Mouse (Mus musculus) spleen, adult 18-20 months (tissue): ENCODE measurements at regions not wholly inside any gene's neighbourhood (a gene's known extent, or its start where the extent isn't known, plus 50 kb on each side); places are given as distances from the start of the nearest gene placed in this dataset.
A peak's percentile ranks its signal among the peaks of the same experiment; 100 is the strongest.

Experiments
- DNase-seq, 2 experiments: peaks; one replicate each; pipeline ENCODE4 v3.0.0; 2022; ENCODE audit warnings: mixed read lengths in 2 of 2

- DNase-seq: no peak
Measured at GRCm38 (mm10) chr15:62144776-62145564, 1222.2 kb upstream of the A1bg start.

GRCm38 (mm10) chr15:62139859-62140258, 1217.0 kb upstream of the A1bg start:
- DNase-seq: no peak

GRCm38 (mm10) chr15:62139192-62139591, 1216.4 kb upstream of the A1bg start:
- no peak for DNase-seq

- no peak for DNase-seq
Measured at GRCm38 (mm10) chr15:62138701-62139100, 1215.9 kb upstream of the A1bg start.

- DNase-seq: no peak
Measured at GRCm38 (mm10) chr15:62136932-62137594, 1214.3 kb upstream of the A1bg start.

GRCm38 (mm10) chr15:62134835-62135234, 1212.0 kb upstream of the A1bg start:
- no peak for DNase-seq

- DNase-seq: no peak
Measured at GRCm38 (mm10) chr15:62134308-62134707, 1211.5 kb upstream of the A1bg start.

- no peak for DNase-seq
Measured at GRCm38 (mm10) chr15:62132895-62133294, 1210.1 kb upstream of the A1bg start.

GRCm38 (mm10) chr15:62131686-62132085, 1208.9 kb upstream of the A1bg start:
- no peak for DNase-seq

- no peak for DNase-seq
Measured at GRCm38 (mm10) chr15:62130530-62130929, 1207.7 kb upstream of the A1bg start.

GRCm38 (mm10) chr15:62128546-62129212, 1205.9 kb upstream of the A1bg start:
- no peak for DNase-seq

- no peak for DNase-seq
Measured at GRCm38 (mm10) chr15:62127602-62128158, 1204.9 kb upstream of the A1bg start.

GRCm38 (mm10) chr15:62125718-62126117, 1202.9 kb upstream of the A1bg start:
- no peak for DNase-seq

GRCm38 (mm10) chr15:62123756-62124155, 1200.9 kb upstream of the A1bg start:
- DNase-seq: no peak

GRCm38 (mm10) chr15:62122265-62123023, 1199.6 kb upstream of the A1bg start:
- DNase-seq: no peak

GRCm38 (mm10) chr15:62121696-62122095, 1198.9 kb upstream of the A1bg start:
- DNase-seq: no peak

GRCm38 (mm10) chr15:62120735-62121134, 1197.9 kb upstream of the A1bg start:
- DNase-seq: no peak

- DNase-seq: no peak
Measured at GRCm38 (mm10) chr15:62118997-62119396, 1196.2 kb upstream of the A1bg start.

GRCm38 (mm10) chr15:62116184-62116583, 1193.4 kb upstream of the A1bg start:
- DNase-seq: no peak

- DNase-seq: no peak
Measured at GRCm38 (mm10) chr15:62114815-62115214, 1192.0 kb upstream of the A1bg start.

GRCm38 (mm10) chr15:62112151-62112550, 1189.3 kb upstream of the A1bg start:
- no peak for DNase-seq

GRCm38 (mm10) chr15:62107976-62108375, 1185.2 kb upstream of the A1bg start:
- DNase-seq: no peak

GRCm38 (mm10) chr15:62106518-62106975, 1183.7 kb upstream of the A1bg start:
- peak; percentile 58 to 67 for DNase-seq
